Mouse (Mus musculus): Measurements from ENCODE around the gene Samd8. TPM values are rescaled to one million over a fixed set of nuclear protein-coding genes. Genes with fewer than 3 reads are reported as not detected.

Gene Samd8
- polyA plus RNA-seq, 1 experiment: not detected

- 61% methylated on average over 11 of the region's 11 CpGs for WGBS
- H3K27ac ChIP-seq (ENCODE audit: insufficient read depth, low read depth, low read length): no peak overlapping the region
- TF ChIP-seq CTCF (IDR thresholded peaks at IDR 0.05; ENCODE audit: insufficient read depth, low read depth, low read length) (no peak), POLR2A (IDR thresholded peaks at IDR 0.05; ENCODE audit: insufficient read depth, low read depth, low read length) (no peak)
- peaks cover 6% of the 10 kb centered on the region for H3K4me1 ChIP-seq (ENCODE audit: control insufficient read depth, insufficient read depth, low read length)
- H3K4me3 ChIP-seq (ENCODE audit: insufficient read depth, low read depth, low read length): no peak overlapping the region
These were observed 22.4 kb downstream of the Samd8 start for GRCm38 (mm10) chr14:21772506-21773281.

- Histone ChIP-seq H3K4me1 (ENCODE audit: control insufficient read depth, insufficient read depth, low read length) (peaks cover 2% of the 10 kb centered on the region; the same call in 1 of the 2 replicates), H3K4me3 (ENCODE audit: insufficient read depth, low read depth, low read length) (no peak overlapping the region), H3K27ac (ENCODE audit: insufficient read depth, low read depth, low read length) (no peak overlapping the region)
- 78% methylated on average over 2 of the region's 2 CpGs for WGBS
- TF ChIP-seq CTCF (IDR thresholded peaks at IDR 0.05; ENCODE audit: insufficient read depth, low read depth, low read length) (no peak), POLR2A (IDR thresholded peaks at IDR 0.05; ENCODE audit: insufficient read depth, low read depth, low read length) (no peak)
These were observed 23.6 kb downstream of the Samd8 start for GRCm38 (mm10) chr14:21773946-21774345.

GRCm38 (mm10) chr14:21776201-21776600 lies 25.9 kb downstream of the Samd8 start:
- Histone ChIP-seq H3K4me1 (ENCODE audit: control insufficient read depth, insufficient read depth, low read length) (peaks cover 4% of the 10 kb centered on the region), H3K27ac (ENCODE audit: insufficient read depth, low read depth, low read length) (no peak overlapping the region), H3K4me3 (ENCODE audit: insufficient read depth, low read depth, low read length) (no peak overlapping the region)
- 91% methylated on average over 4 of the region's 4 CpGs for WGBS
- TF ChIP-seq POLR2A (IDR thresholded peaks at IDR 0.05; ENCODE audit: insufficient read depth, low read depth, low read length) (no peak), CTCF (IDR thresholded peaks at IDR 0.05; ENCODE audit: insufficient read depth, low read depth, low read length) (no peak)

- TF ChIP-seq CTCF (IDR thresholded peaks at IDR 0.05; ENCODE audit: insufficient read depth, low read depth, low read length) (no peak), POLR2A (IDR thresholded peaks at IDR 0.05; ENCODE audit: insufficient read depth, low read depth, low read length) (no peak)
- 56% methylated on average over 4 of the region's 4 CpGs for WGBS
- H3K4me1 ChIP-seq (ENCODE audit: control insufficient read depth, insufficient read depth, low read length): no peaks in the 10 kb centered on the region
- H3K4me3 ChIP-seq (ENCODE audit: insufficient read depth, low read depth, low read length): no peak overlapping the region
- no peak overlapping the region for H3K27ac ChIP-seq (ENCODE audit: insufficient read depth, low read depth, low read length)
These were observed 36.2 kb downstream of the Samd8 start for GRCm38 (mm10) chr14:21786500-21786899.

- Histone ChIP-seq H3K27ac (ENCODE audit: insufficient read depth, low read depth, low read length) (no peak overlapping the region), H3K4me3 (ENCODE audit: insufficient read depth, low read depth, low read length) (no peak overlapping the region), H3K4me1 (ENCODE audit: control insufficient read depth, insufficient read depth, low read length) (no peaks in the 10 kb centered on the region)
- TF ChIP-seq POLR2A (IDR thresholded peaks at IDR 0.05; ENCODE audit: insufficient read depth, low read depth, low read length) (no peak), CTCF (IDR thresholded peaks at IDR 0.05; ENCODE audit: insufficient read depth, low read depth, low read length) (no peak)
- WGBS: 81% methylated on average over 3 of the region's 3 CpGs
These were observed 37.0 kb downstream of the Samd8 start for GRCm38 (mm10) chr14:21787374-21787773.

- no peak overlapping the region for H3K4me3 ChIP-seq (ENCODE audit: insufficient read depth, low read depth, low read length)
- H3K27ac ChIP-seq (ENCODE audit: insufficient read depth, low read depth, low read length): no peak overlapping the region
- WGBS: 66% methylated on average over 5 of the region's 5 CpGs
- no peaks in the 10 kb centered on the region for H3K4me1 ChIP-seq (ENCODE audit: control insufficient read depth, insufficient read depth, low read length)
- TF ChIP-seq POLR2A (IDR thresholded peaks at IDR 0.05; ENCODE audit: insufficient read depth, low read depth, low read length) (no peak), CTCF (IDR thresholded peaks at IDR 0.05; ENCODE audit: insufficient read depth, low read depth, low read length) (no peak)
These were observed 37.8 kb downstream of the Samd8 start for GRCm38 (mm10) chr14:21788121-21788520.

- Histone ChIP-seq H3K27ac (ENCODE audit: insufficient read depth, low read depth, low read length) (no peak overlapping the region), H3K4me3 (ENCODE audit: insufficient read depth, low read depth, low read length) (no peak overlapping the region), H3K4me1 (ENCODE audit: control insufficient read depth, insufficient read depth, low read length) (peaks cover 9% of the 10 kb centered on the region)
- TF ChIP-seq POLR2A (IDR thresholded peaks at IDR 0.05; ENCODE audit: insufficient read depth, low read depth, low read length) (no peak), CTCF (IDR thresholded peaks at IDR 0.05; ENCODE audit: insufficient read depth, low read depth, low read length) (no peak)
- WGBS: 89% methylated on average over 9 of the region's 9 CpGs
These were observed 40.4 kb downstream of the Samd8 start for GRCm38 (mm10) chr14:21790585-21791251.

- Histone ChIP-seq H3K4me1 (ENCODE audit: control insufficient read depth, insufficient read depth, low read length) (peaks cover 9% of the 10 kb centered on the region), H3K4me3 (ENCODE audit: insufficient read depth, low read depth, low read length) (no peak overlapping the region), H3K27ac (ENCODE audit: insufficient read depth, low read depth, low read length) (no peak overlapping the region)
- WGBS: 95% methylated on average over 4 of the region's 4 CpGs
- no peak for TF ChIP-seq CTCF (IDR thresholded peaks at IDR 0.05; ENCODE audit: insufficient read depth, low read depth, low read length)
- no peak for TF ChIP-seq POLR2A (IDR thresholded peaks at IDR 0.05; ENCODE audit: insufficient read depth, low read depth, low read length)
These were observed 41.4 kb downstream of the Samd8 start for GRCm38 (mm10) chr14:21791722-21792121.

GRCm38 (mm10) chr14:21792250-21792649 lies 41.9 kb downstream of the Samd8 start:
- H3K4me3 ChIP-seq (ENCODE audit: insufficient read depth, low read depth, low read length): no peak overlapping the region
- peaks cover 9% of the 10 kb centered on the region for H3K4me1 ChIP-seq (ENCODE audit: control insufficient read depth, insufficient read depth, low read length)
- no peak for TF ChIP-seq CTCF (IDR thresholded peaks at IDR 0.05; ENCODE audit: insufficient read depth, low read depth, low read length)
- WGBS: 89% methylated on average over 6 of the region's 6 CpGs
- H3K27ac ChIP-seq (ENCODE audit: insufficient read depth, low read depth, low read length): no peak overlapping the region
